Mouse (Mus musculus) ES-E14 (cell line): ENCODE measurements around the gene Clic1. TPM values are rescaled to one million over a fixed set of nuclear protein-coding genes. Genes with fewer than 3 reads are reported as not detected.
"Not testable (repeated sequence)": the region's sequence is repeated elsewhere in the genome, so short reads cannot be mapped to it uniquely, and the experiment has no call there.

Source experiments
- DNase-seq: peaks from one replicate; pipeline ENCODE4 v3.0.0-alpha.2; 2013; ENCODE audit warnings: low read depth, low spot score
- H3K27ac ChIP-seq: 2 replicates; pipeline ENCODE4 v1.5.1; 2012; ENCODE audit warnings: low read depth, mild to moderate bottlenecking, low read length, moderate library complexity, mixed read lengths; ENCODE audit not compliant: poor library complexity, insufficient read depth, severe bottlenecking
- H3K36me3 ChIP-seq: 2 replicates; pipeline ENCODE4 v1.6.1; 2012; ENCODE audit warnings: mild to moderate bottlenecking, low read length, moderate library complexity, mixed read lengths; ENCODE audit not compliant: control insufficient read depth, poor library complexity, insufficient read depth, severe bottlenecking
- H3K4me1 ChIP-seq, 2 experiments: fragments of 150-350 bp in 1 of 2; sonication (generic) in 1 of 2; 2 replicates each; pipeline ENCODE4 v1.6.1; 2012; ENCODE audit warnings: low read length in 2 of 2, mild to moderate bottlenecking in 1 of 2, mixed read lengths in 1 of 2; ENCODE audit not compliant: control insufficient read depth in 2 of 2, insufficient read depth in 2 of 2, poor library complexity in 1 of 2
- H3K4me3 ChIP-seq, 2 experiments: fragments of 150-350 bp in 1 of 2; sonication (generic) in 1 of 2; 2 replicates each; pipeline ENCODE4 v1.5.1; 2012; ENCODE audit warnings: low read length in 2 of 2, low read depth in 1 of 2, mild to moderate bottlenecking in 1 of 2, mixed read lengths in 1 of 2; ENCODE audit not compliant: insufficient read depth in 1 of 2, poor library complexity in 1 of 2, severe bottlenecking in 1 of 2
- H3K9ac ChIP-seq: 2 replicates; pipeline ENCODE4 v1.6.1; 2012; ENCODE audit warnings: low read depth, mild to moderate bottlenecking, low read length, mixed read lengths; ENCODE audit not compliant: poor library complexity, insufficient read depth, severe bottlenecking
- H3K9me3 ChIP-seq: fragments of 150-350 bp; sonication (generic); 2 replicates; pipeline ENCODE4 v1.6.1; 2012; ENCODE audit warnings: low read depth, mild to moderate bottlenecking, low read length; ENCODE audit not compliant: control insufficient read depth, insufficient read depth
- CHD2 ChIP-seq: IDR thresholded peaks from 2 replicates; pipeline ENCODE4 v1.6.1; 2014; ENCODE audit warnings: mild to moderate bottlenecking, low read depth, low read length, inconsistent platforms
- HCFC1 ChIP-seq: IDR thresholded peaks from 2 replicates; pipeline ENCODE4 v1.6.1; 2012; ENCODE audit warnings: low read length, inconsistent platforms, borderline replicate concordance; ENCODE audit not compliant: insufficient read depth
- MAFK ChIP-seq: IDR thresholded peaks from 2 replicates; pipeline ENCODE4 v1.6.1; 2014; ENCODE audit warnings: mild to moderate bottlenecking, low read depth, low read length, inconsistent platforms; ENCODE audit not compliant: insufficient read depth
- ZC3H11A ChIP-seq: IDR thresholded peaks from 2 replicates; pipeline ENCODE4 v1.6.1; 2012; ENCODE audit warnings: low read depth, mild to moderate bottlenecking, inconsistent platforms, low read length, borderline replicate concordance
- ZNF384 ChIP-seq: IDR thresholded peaks from 2 replicates; pipeline ENCODE4 v1.6.1; 2012; ENCODE audit warnings: low read depth, low read length, inconsistent platforms
- in situ Hi-C, 2 experiments: fragments of 600-800 bp; cut with MboI; formaldehyde crosslinking; loops; one replicate each; pipeline ENCODE4 v1.15.1; 2025; ENCODE audit warnings: low sequenced_read_pairs in 2 of 2, inconsistent platforms in 1 of 2; ENCODE audit not compliant: unreplicated experiment in 2 of 2
- total RNA-seq: library from RNA; depleted of rRNA; stranded (reverse); fragments of 300-350 nt; gene quantifications from 2 replicates; pipeline ENCODE4 v1.2.3, GENCODE M21; 2012

Gene Clic1
- total RNA-seq, 1 experiment, result 133 TPM

DNA sequence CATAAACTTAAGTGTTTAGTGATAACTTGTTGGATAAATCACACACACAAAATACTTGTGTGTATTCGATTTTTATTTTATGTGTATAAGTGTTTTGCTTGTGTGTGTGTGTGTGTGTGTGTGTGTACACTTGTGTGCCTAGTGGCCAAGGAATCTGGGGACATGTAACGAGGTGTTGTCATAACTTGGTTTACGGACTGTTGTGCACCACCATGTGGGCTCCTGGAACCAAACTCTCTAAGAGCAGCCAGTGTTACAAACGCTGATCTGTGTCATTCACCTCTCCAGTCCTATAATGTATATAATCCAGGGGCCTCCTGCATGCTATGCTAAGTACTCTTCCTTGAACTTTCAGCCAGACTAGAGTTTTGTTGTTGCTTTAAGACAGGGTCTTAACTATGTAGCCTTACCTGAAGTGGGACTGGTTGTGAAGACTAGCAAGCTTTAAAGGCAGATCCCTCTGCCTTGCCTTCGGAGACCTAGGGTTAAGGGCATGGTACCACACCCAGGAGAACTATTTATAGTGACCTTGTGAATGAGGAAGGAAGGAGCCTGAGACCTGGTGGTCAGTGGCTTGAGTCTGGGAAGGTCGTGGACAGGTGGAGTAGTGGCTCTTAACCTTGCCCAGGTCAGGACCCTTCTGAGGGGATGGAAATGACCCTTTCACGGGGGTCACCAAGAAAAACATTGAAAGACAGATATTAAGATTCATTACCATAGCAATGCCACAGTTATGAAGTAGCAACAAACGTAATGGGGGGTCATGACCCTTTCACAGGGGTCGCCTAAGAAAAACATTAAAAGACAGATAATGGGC, 46.5 kb upstream of the Clic1 start:
- peaks cover 11 to 19% of the 10 kb centered on the region in 2 experiments for H3K4me1 ChIP-seq
- in situ Hi-C loops, result loop anchor here in 1 of 2 experiments (25.0 kb wide), 1 partner anchor 109 kb away; the partner anchor contains the start of genes Csnk2b, Gpank1, Ly6g5b and Ly6g5c
- H3K9ac ChIP-seq, result no peak overlapping the region; the same call in 1 of the 2 replicates
- H3K36me3 ChIP-seq, result peaks cover 36% of the 10 kb centered on the region
- no peak for DNase-seq
- no peaks in the 10 kb centered on the region for H3K9me3 ChIP-seq
- no peak overlapping the region for H3K27ac ChIP-seq
- no peak for TF ChIP-seq HCFC1
- TF ChIP-seq CHD2, result no peak
- TF ChIP-seq MAFK, result no peak
- no peak for TF ChIP-seq ZNF384
- no peak for TF ChIP-seq ZC3H11A
- peak overlapping the region in 1 of 2 experiments; percentile 69; a peak in 2 of 4 replicates for H3K4me3 ChIP-seq

DNA sequence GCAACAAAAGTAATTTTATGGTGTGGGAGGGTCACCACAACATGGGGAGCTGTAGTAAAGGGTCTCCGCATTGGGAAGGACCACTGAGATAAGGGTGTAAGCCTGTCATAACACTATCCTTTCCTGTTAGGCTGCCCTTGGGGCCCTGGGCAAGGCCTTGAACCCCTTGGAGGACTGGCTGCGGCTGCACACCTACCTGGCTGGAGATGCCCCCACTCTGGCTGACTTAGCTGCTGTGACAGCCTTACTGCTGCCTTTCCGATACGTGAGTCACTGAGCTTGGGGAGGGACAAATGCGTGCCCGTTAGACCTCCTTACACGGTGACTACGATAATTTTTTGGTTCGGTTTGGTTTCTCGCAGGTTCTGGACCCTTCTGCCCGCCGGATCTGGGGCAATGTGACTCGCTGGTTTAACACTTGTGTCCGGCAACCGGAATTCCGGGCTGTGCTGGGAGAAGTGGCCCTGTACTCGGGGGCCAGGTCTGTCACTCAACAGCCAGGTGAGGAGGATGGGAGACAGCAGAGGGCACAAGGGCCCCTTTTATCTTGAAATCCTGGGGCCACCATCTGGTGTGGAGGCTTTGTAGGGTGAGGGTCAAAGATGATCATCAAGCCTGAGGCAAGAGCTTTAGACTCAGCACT, 45.6 kb upstream of the Clic1 start:
- no peak overlapping the region; the same call in 1 of the 2 replicates for H3K9ac ChIP-seq
- peaks cover 10 to 15% of the 10 kb centered on the region in 2 experiments for H3K4me1 ChIP-seq
- TF ChIP-seq CHD2 (no peak), MAFK (no peak), ZNF384 (no peak), HCFC1 (no peak), ZC3H11A (no peak)
- H3K27ac ChIP-seq, result no peak overlapping the region
- no peak overlapping the region for H3K4me3 ChIP-seq
- in situ Hi-C loops, result loop anchor here in 1 of 2 experiments (25.0 kb wide), 1 partner anchor 108 kb away; the partner anchor contains the start of genes Csnk2b, Gpank1, Ly6g5b and Ly6g5c
- no peaks in the 10 kb centered on the region for H3K9me3 ChIP-seq
- DNase-seq, result no peak
- peaks cover 37% of the 10 kb centered on the region for H3K36me3 ChIP-seq

DNA sequence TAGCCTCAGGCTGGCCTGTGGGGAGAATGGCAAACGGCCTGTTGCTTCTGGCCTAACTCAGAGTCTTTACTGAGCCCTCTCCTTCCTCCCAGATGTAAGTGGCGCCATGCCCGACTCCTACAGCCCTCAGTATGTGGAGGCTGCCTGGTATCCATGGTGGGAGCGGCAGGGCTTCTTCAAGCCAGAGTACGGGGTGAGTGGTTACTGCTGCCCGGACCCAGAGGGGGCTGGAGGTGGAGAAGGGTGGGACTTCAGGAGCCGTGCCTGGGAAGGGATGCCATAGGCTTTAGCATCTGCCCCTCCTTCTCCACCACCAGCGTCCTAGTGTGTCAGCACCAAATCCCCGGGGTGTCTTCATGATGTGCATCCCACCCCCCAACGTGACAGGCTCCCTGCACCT, 44.6 kb upstream of the Clic1 start:
- H3K9ac ChIP-seq, result no peak overlapping the region
- no peak overlapping the region for H3K27ac ChIP-seq
- in situ Hi-C loops, result loop anchor here in 1 of 2 experiments (25.0 kb wide), 1 partner anchor 107 kb away; the partner anchor contains the start of genes Csnk2b, Gpank1, Ly6g5b and Ly6g5c
- TF ChIP-seq ZNF384 (no peak), MAFK (no peak), CHD2 (no peak), HCFC1 (no peak), ZC3H11A (no peak)
- no peak for DNase-seq
- H3K36me3 ChIP-seq, result peaks cover 43% of the 10 kb centered on the region
- H3K4me1 ChIP-seq, result peaks cover 10 to 13% of the 10 kb centered on the region in 2 experiments
- no peaks in the 10 kb centered on the region for H3K9me3 ChIP-seq
- no peak overlapping the region for H3K4me3 ChIP-seq

DNA sequence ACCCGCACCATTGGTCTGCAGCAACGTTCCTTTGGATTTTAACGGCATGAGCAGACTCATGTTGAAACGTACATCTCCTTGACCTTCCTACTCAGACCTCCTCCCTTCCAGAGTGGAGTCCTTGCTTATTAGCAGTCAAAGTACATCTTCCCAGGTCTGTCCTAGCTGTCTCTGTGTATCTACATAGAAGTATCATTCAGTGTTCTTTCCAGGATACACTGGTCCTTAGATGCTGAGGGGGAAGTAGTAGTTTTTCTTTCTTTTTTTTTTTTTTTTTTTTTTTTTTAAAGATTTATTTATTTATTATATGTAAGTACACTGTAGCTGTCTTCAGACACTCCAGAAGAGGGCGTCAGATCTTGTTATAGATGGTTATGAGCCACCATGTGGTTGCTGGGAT, 43.9 kb upstream of the Clic1 start:
- Histone ChIP-seq H3K4me1 (peaks cover 10 to 13% of the 10 kb centered on the region in 2 experiments), H3K36me3 (peaks cover 51% of the 10 kb centered on the region)
- not testable (repeated sequence) for H3K27ac ChIP-seq, H3K9me3 ChIP-seq, H3K4me3 ChIP-seq, DNase-seq, H3K9ac ChIP-seq
- in situ Hi-C loops, result loop anchor here in 1 of 2 experiments (25.0 kb wide), 1 partner anchor 106 kb away; the partner anchor contains the start of genes Csnk2b, Gpank1, Ly6g5b and Ly6g5c
- peak; percentile 66 for TF ChIP-seq ZNF384
